Mouse (Mus musculus) thymus, adult 18-20 months (tissue): ENCODE measurements around the gene Caskin2.

Experiments
- DNase-seq, 2 experiments: peaks; one replicate each; pipeline ENCODE4 v3.0.0; 2022; ENCODE audit warnings: mixed read lengths in 2 of 2

Caskin2 gene

GRCm38 (mm10) chr11:115830550-115831325 lies 17.3 kb upstream of the Caskin2 start:
- no peak for DNase-seq

DNA sequence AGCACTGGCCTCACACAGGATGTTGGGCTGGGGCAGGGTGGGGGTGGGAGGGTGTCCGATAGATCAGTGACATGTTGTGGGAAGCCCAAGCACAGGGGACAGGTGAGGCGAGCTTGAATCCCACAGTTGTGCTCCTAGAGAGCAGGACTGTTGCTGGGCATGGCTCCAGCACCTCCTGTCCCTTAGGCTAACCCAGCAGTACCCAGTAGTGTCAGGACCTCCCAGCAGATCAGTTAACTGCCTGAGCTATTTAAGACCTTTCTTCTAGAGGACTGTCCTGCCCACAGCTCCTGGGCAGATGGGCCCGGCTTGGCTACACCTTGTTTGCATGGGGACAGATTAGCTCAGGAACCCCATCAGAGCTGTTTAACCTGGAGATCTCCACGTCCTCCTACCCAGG lies 15.6 kb upstream of the Caskin2 start:
- no peak for DNase-seq

DNA sequence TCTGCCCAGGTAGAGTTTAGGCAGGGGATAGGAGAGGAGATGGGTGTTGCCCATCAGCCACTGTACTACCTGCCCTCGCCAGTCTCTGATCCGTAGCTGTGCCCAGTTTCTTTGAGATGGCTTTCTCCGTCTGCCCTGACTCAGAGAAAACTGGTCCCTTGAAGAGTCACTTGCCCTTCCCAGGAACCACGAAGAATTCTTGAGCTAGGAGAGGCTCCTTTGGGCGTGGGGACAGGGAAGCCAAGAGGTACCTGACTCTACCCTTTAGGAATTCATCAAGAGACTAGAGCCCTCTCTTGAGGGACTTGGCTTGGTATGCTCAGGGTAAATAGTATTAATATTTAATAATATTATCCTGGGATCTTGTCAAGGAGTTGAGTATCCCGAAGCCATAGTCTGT lies 14.2 kb upstream of the Caskin2 start:
- no peak for DNase-seq

GRCm38 (mm10) chr11:115826487-115826886 lies 13.0 kb upstream of the Caskin2 start:
- no peak for DNase-seq

DNA sequence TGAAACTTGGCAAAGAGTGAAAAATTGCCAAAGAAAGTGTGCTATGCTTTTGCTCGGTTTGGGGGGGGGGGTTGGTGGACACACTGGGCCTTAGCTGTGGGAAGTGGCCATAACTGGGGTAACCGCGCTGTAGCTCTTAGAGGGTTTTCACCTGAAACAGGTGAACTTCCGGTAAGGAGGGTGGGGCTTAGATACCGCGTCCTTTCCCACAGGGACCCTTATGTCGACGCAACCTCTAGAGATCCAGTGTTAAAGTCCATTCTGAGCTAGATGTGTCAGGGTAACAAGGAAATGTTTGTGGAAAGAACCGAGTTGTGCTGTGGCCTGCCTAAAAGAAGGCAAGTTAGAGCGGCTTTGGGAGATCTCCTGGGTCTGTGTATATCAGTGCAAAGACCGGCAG lies 11.4 kb upstream of the Caskin2 start:
- DNase-seq = no peak

- peak; percentile 83 to 84 for DNase-seq
Observed at GRCm38 (mm10) chr11:115823774-115824740, 10.6 kb upstream of the Caskin2 start, which contains the start of gene Llgl2. TSS of gene Llgl2 (plus strand) at chr11:115824049.

DNA sequence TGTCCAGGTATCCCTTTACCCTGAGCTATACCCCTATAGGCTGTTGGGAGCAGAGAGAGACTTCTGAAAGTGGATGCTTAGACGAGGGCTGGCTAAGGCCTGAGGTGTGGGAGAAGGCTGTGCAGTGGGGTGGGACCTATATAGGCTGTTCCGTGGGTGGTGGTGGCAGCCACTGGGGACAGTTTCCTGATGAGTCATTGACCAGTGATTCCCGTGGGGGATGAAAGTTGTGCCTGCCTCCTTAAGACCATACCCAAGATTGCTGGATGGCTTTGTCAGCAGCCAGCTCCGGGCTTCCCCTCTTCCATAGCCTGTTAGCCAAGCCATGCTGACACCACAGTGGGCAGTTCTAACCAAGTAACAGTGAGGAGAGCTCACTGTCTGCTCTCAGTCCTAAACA lies 7.6 kb upstream of the Caskin2 start:
- DNase-seq = no peak

- DNase-seq = no peak
Observed at GRCm38 (mm10) chr11:115819915-115820623, 6.6 kb upstream of the Caskin2 start.

- DNase-seq = no peak
Observed at GRCm38 (mm10) chr11:115817331-115817730, 3.9 kb upstream of the Caskin2 start.

DNA sequence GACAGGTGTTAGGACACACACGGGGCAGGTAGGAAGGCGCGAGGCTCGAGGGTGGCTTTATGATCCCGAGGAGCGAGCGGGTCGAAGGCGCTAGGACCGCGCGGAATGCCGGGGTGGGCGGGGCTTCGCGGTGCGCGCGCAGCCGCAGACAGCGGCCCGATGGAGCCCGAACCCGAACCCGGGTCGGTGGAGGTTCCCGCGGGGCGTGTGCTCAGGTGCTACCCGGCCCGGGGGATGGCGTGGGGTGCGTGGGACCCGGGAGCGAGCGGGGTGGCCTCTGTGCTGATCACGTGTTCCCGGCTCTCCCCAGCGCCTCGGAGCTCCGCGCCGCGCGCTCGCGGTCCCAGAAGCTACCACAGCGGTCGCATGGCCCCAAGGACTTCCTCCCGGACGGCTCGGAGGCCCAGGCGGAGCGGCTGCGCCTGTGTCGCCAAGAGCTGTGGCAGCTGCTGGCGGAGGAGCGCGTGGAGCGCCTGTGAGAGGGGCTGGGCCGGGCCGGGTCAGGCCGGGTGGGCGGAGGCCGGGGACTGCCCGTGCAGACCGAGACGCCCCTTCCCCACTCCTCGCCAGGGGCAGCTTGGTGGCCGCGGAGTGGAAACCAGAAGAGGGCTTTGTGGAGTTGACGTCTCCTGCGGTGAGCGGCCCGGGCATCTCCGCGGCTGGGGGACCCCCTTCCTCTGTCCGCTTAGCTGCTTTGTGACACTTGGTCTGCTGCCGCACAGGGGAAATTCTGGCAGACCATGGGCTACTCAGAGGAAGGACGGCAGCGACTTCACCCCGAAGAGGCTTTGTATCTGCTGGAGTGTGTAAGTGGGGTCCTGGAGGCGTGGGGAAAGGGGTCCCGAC lies 1.4 kb upstream of the Caskin2 start, which contains the start of gene Tsen54:
Gene Tsen54 (plus strand): TSS at position 120 of the 846 bp plus-strand sequence.
- peak; percentile 66 to 67 for DNase-seq

DNA sequence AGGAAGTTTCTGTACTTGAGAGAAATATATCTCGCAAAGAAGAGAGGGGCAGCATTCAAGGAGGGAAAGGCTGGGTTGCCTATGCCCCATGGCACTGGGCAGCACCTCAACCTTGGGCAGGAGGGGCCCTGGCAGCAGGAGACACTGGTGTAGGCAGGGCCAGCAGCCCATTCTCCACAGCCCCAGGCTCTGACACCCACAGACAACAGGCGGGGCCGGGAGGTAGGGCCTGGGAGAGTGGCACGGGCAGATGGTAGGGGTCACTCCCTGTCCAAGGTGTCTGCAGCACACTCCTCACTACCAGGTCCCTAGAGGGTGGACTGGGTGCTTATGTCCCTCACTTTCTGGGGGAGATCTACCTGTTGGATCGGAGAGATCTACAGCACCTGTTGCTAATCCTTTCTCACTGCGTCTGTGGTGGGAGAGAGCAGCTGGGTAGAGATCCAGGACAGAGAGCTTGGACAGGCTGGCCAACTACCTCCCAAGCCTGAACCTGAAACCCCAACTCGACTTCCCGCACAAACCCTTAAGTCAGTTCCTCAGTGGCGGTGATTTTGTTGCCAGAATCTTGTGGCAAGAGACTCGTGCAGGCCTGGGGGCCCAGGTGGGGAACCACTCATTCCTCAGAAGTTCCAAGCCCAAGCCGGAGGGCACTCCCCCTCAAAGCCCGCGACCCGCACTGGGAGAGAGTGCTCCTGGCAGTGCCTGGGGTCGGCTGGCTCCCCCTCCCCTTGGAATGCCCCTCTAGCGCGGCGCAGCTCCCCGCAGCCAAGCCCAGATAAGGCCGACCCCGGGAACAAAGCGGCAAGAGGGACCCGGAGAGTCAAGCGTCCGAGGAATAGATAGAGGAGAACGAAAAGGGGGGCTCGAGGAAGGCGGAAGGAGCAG lies 662 bp downstream of the Caskin2 start:
- DNase-seq = peak in 1 of 2 experiments; percentile 13

- DNase-seq = no peak
Observed at GRCm38 (mm10) chr11:115812095-115812494, 1.3 kb downstream of the Caskin2 start.

GRCm38 (mm10) chr11:115811381-115812093 lies 1.9 kb downstream of the Caskin2 start:
- DNase-seq = no peak

- no peak for DNase-seq
Observed at GRCm38 (mm10) chr11:115810377-115810776, 3.1 kb downstream of the Caskin2 start.

DNA sequence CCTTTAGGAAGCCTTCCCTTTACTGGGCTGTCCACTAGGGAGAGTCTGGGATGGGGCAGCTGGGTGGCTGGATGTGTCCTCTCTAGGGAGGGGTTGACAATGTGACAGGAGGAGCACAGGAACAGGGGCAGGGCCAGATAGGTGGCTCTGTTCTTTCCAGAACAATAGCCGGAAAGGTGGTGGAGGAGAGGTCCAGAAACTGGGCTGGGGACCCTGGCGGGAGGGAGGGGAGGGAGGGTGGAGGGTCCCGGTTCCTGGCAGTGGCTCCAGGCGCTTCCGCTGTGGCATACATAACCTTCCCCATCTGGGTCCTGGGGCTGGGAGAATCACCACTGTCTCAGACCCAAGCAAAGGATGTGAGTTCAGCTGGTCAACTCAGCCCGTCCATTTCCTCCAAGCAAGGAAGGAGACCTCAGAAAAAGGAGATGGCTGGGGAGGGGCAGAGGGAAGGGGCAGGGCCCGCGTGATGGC lies 4.1 kb downstream of the Caskin2 start:
- DNase-seq = no peak

GRCm38 (mm10) chr11:115808696-115809310 lies 4.6 kb downstream of the Caskin2 start:
- DNase-seq = no peak

- DNase-seq = no peak
Observed at GRCm38 (mm10) chr11:115807971-115808370, 5.5 kb downstream of the Caskin2 start.

- no peak for DNase-seq
Observed at GRCm38 (mm10) chr11:115807306-115807705, 6.1 kb downstream of the Caskin2 start.

- DNase-seq = no peak
Observed at GRCm38 (mm10) chr11:115806154-115806553, 7.3 kb downstream of the Caskin2 start.

- no peak for DNase-seq
Observed at GRCm38 (mm10) chr11:115805005-115805404, 8.4 kb downstream of the Caskin2 start.
